8 mouse cellular contexts compared by ENCODE assay signal in genomic region chr17:35232043-35232442, GRCm38 (mm10). TPM values are rescaled to one million over a fixed set of nuclear protein-coding genes. Genes with fewer than 3 reads are reported as not detected.
DNase-seq lines count a peak whose midpoint lies in the region; TF ChIP-seq lines count a peak whose summit lies in the region.

No protein-coding gene starts in this region.

- intact Hi-C loops in heart, postnatal 25 days (cut with DNase I): loop anchor here (1.0 to 10.0 kb wide), 3 partner anchors 54 to 207 kb away; partner anchors contain the start of gene Sapcd1

- peak; percentile 87 for DNase-seq in CD4-positive helper T cell, adult 2 months (ENCODE audit: low read depth, low spot score)
- DNase-seq in heart, postnatal 25 days (ENCODE audit: low spot score): peak; percentile 42
- peak; percentile 75 to 90 for DNase-seq in layer of hippocampus, adult 2 months (ENCODE audit: low spot score in 2 of 2)
- peak; percentile 90 for DNase-seq in lung, postnatal 10 days
- peak; percentile 50 for DNase-seq in retina, adult 2 months (ENCODE audit: low read depth, low spot score)
- peak; percentile 85 to 89 for DNase-seq in thymus, postnatal 36 days

- peak; percentile 91 for TF ChIP-seq CTCF in bone marrow, adult 2 months (IDR thresholded peaks at IDR 0.05; ENCODE audit: control insufficient read depth, insufficient read depth, low read length)
- TF ChIP-seq CTCF in embryonic fibroblast, embryonic 13.5 days (IDR thresholded peaks at IDR 0.05; ENCODE audit: borderline replicate concordance, insufficient read depth, low read length): peak; percentile 71
- TF ChIP-seq CTCF in layer of hippocampus, adult 2 months (conservative IDR thresholded peaks at IDR 0.05): peak; percentile 95

- 3% methylated on average over 12 of the region's 12 CpGs for whole genome bisulfite sequencing in bone marrow, adult 2 months

- H3K4me1 ChIP-seq in bone marrow, adult 2 months (ENCODE audit: control insufficient read depth, insufficient read depth, low read length): peaks cover 9% of the 10 kb centered on the region
- H3K4me1 ChIP-seq in embryonic fibroblast, embryonic 13.5 days (ENCODE audit: control insufficient read depth, insufficient read depth, low read length): peaks cover 4% of the 10 kb centered on the region; the same call in 1 of the 2 replicates

- TF ChIP-seq POLR2A in bone marrow, adult 2 months (IDR thresholded peaks at IDR 0.05; ENCODE audit: borderline replicate concordance, control insufficient read depth, low read depth, low read length): no peak
- no peak for TF ChIP-seq POLR2A in embryonic fibroblast, embryonic 13.5 days (IDR thresholded peaks at IDR 0.05; ENCODE audit: low read depth, low read length)

- peak overlapping the region; percentile 95 for H3K27ac ChIP-seq in bone marrow, adult 2 months (ENCODE audit: control insufficient read depth, insufficient read depth, low read depth, low read length, poor library complexity)
- H3K27ac ChIP-seq in embryonic fibroblast, embryonic 13.5 days (ENCODE audit: insufficient read depth, low read length): no peak overlapping the region
- H3K27ac ChIP-seq in layer of hippocampus, adult 2 months: peak overlapping the region; percentile 83

- H3K4me3 ChIP-seq in bone marrow, adult 2 months (replicated peaks; ENCODE audit: control insufficient read depth, low read depth, low read length): peak overlapping the region; percentile 52
- H3K4me3 ChIP-seq in embryonic fibroblast, embryonic 13.5 days (ENCODE audit: insufficient read depth, low read length): no peak overlapping the region
- no peak overlapping the region; the same call in 1 of the 2 replicates for H3K4me3 ChIP-seq in layer of hippocampus, adult 2 months

RNA-seq across cellular contexts. Expression of gene Atp6v1g2, which starts 1.4 kb away (rescaled TPM):
- 4.1 and 9.9 TPM in 2 replicates for polyA plus RNA-seq in bone marrow, adult 2 months (2011; ENCODE audit: insufficient read depth, insufficient read length, low replicate concordance, missing spikeins)
- polyA plus RNA-seq in embryonic fibroblast, embryonic 13.5 days (2011; ENCODE audit: insufficient read length, low read depth, missing spikeins): 2.0 and 3.7 TPM in 2 replicates
- total RNA-seq in heart, postnatal 25 days (2021): 1 to 10 TPM; 2.5 to 2.8 TPM
- total RNA-seq in layer of hippocampus, adult 2 months (2021): 100 to 1,000 TPM; 615 to 646 TPM

RNA-seq across cellular contexts. Expression of gene Nfkbil1, which starts 3.5 kb away (rescaled TPM):
- polyA plus RNA-seq in bone marrow, adult 2 months (2011; ENCODE audit: insufficient read depth, insufficient read length, low replicate concordance, missing spikeins): 9.9 and 24.9 TPM in 2 replicates
- polyA plus RNA-seq in embryonic fibroblast, embryonic 13.5 days (2011; ENCODE audit: insufficient read length, low read depth, missing spikeins): 7.9 and 10.1 TPM in 2 replicates
- total RNA-seq in heart, postnatal 25 days (2021): 1 to 10 TPM; 8.2 to 8.7 TPM
- total RNA-seq in layer of hippocampus, adult 2 months (2021): 10 to 100 TPM; 13.3 to 15.1 TPM

RNA-seq across cellular contexts. Expression of gene Ddx39b, which starts 9.5 kb away (rescaled TPM):
- 275 and 374 TPM in 2 replicates for polyA plus RNA-seq in bone marrow, adult 2 months (2011; ENCODE audit: insufficient read depth, insufficient read length, low replicate concordance, missing spikeins)
- polyA plus RNA-seq in embryonic fibroblast, embryonic 13.5 days (2011; ENCODE audit: insufficient read length, low read depth, missing spikeins): 182 and 227 TPM in 2 replicates
- total RNA-seq in heart, postnatal 25 days (2021): 10 to 100 TPM; 89.2 to 99.4 TPM
- total RNA-seq in layer of hippocampus, adult 2 months (2021): 100 to 1,000 TPM; 230 to 239 TPM

RNA-seq across cellular contexts. Expression of gene Gm16181, which starts 11.4 kb away (rescaled TPM):
- not detected in 2 replicates for polyA plus RNA-seq in bone marrow, adult 2 months (2011; ENCODE audit: insufficient read depth, insufficient read length, low replicate concordance, missing spikeins)
- not detected in 2 replicates for polyA plus RNA-seq in embryonic fibroblast, embryonic 13.5 days (2011; ENCODE audit: insufficient read length, low read depth, missing spikeins)
- under 1 TPM; 0.50 to 0.65 TPM for total RNA-seq in heart, postnatal 25 days (2021)
- total RNA-seq in layer of hippocampus, adult 2 months (2021): not detected

RNA-seq across cellular contexts. Expression of gene Lta, which starts 26.9 kb away (rescaled TPM):
- 3.5 and 4.4 TPM in 2 replicates for polyA plus RNA-seq in bone marrow, adult 2 months (2011; ENCODE audit: insufficient read depth, insufficient read length, low replicate concordance, missing spikeins)
- not detected in 2 replicates for polyA plus RNA-seq in embryonic fibroblast, embryonic 13.5 days (2011; ENCODE audit: insufficient read length, low read depth, missing spikeins)
- not detected for total RNA-seq in heart, postnatal 25 days (2021)
- under 1 TPM; 0.54 to 0.59 TPM for total RNA-seq in layer of hippocampus, adult 2 months (2021)

Comparison
In these comparisons a context has a peak if more than half of its experiments do, and no peak if none do; other contexts are left out.
1. RNA of gene Atp6v1g2, which starts 1.4 kb away (total RNA-seq): 615 to 646 TPM in layer of hippocampus, adult 2 months; 2.5 to 2.8 TPM in heart, postnatal 25 days; every median in the first group is over 100 times any median in the second.
2. Peak in every context shown above with its lines, with median percentiles within 50 percentile points of each other: DNase-seq and CTCF ChIP-seq.